Mouse (Mus musculus) limb, embryonic 15.5 days (tissue): Measurements from ENCODE around the gene Hnrnpa1. TPM values are rescaled to one million over a fixed set of nuclear protein-coding genes. Genes with fewer than 3 reads are reported as not detected.
"Not testable (repeated sequence)": the region's sequence is repeated elsewhere in the genome, so short reads cannot be mapped to it uniquely, and the experiment has no call there.

Source experiments
- ATAC-seq: fragments of 200-750 bp; cut with Nextera tagmentation; 2 replicates; pipeline ENCODE4 v1.8.0; 2017; ENCODE audit warnings: low read depth, moderate TSS enrichment; ENCODE audit not compliant: insufficient number of reproducible peaks, low FRiP score, low TSS enrichment
- H3K27ac ChIP-seq: fragments of 300-500 bp; sonication (generic); 2 replicates; pipeline ENCODE4 v1.5.1; 2015; ENCODE audit warnings: moderate library complexity, mild to moderate bottlenecking, inconsistent platforms
- H3K27me3 ChIP-seq: fragments of 300-500 bp; sonication (generic); 2 replicates; pipeline ENCODE4 v1.6.1; 2015; ENCODE audit warnings: inconsistent platforms
- H3K36me3 ChIP-seq: fragments of 300-500 bp; sonication (generic); 2 replicates; pipeline ENCODE4 v1.6.1; 2015; ENCODE audit warnings: inconsistent platforms
- H3K4me1 ChIP-seq: fragments of 300-500 bp; sonication (generic); 2 replicates; pipeline ENCODE4 v1.6.1; 2015; ENCODE audit warnings: inconsistent platforms
- H3K4me2 ChIP-seq: fragments of 300-500 bp; sonication (generic); 2 replicates; pipeline ENCODE4 v1.6.1; 2015; ENCODE audit warnings: mild to moderate bottlenecking, inconsistent platforms
- H3K4me3 ChIP-seq: fragments of 300-500 bp; sonication (generic); 2 replicates; pipeline ENCODE4 v1.5.1; 2015; ENCODE audit warnings: mild to moderate bottlenecking, inconsistent platforms
- H3K9ac ChIP-seq: fragments of 300-500 bp; sonication (generic); 2 replicates; pipeline ENCODE4 v1.6.1; 2015; ENCODE audit warnings: inconsistent platforms
- H3K9me3 ChIP-seq: fragments of 300-500 bp; sonication (generic); 2 replicates; pipeline ENCODE4 v1.6.1; 2016; ENCODE audit warnings: inconsistent platforms
- WGBS: fragments of 180-500 bp; shearing (Covaris S2); methylation state at CpG from one replicate; pipeline ENCODE4 v1.1.7; 2015; 5-methylcytosine and 5-hydroxymethylcytosine counted together
- polyA plus RNA-seq: library from polyadenylated mRNA; unstranded; fragments of >200 nt; fragmentation: Nextera tagmentation; extraction: Ambion mirVana; gene quantifications from 2 replicates; pipeline ENCODE4 v1.2.1, GENCODE M21; 2015

The Hnrnpa1 gene
- polyA plus RNA-seq, 1 experiment from 2014 or later: 673 TPM

DNA sequence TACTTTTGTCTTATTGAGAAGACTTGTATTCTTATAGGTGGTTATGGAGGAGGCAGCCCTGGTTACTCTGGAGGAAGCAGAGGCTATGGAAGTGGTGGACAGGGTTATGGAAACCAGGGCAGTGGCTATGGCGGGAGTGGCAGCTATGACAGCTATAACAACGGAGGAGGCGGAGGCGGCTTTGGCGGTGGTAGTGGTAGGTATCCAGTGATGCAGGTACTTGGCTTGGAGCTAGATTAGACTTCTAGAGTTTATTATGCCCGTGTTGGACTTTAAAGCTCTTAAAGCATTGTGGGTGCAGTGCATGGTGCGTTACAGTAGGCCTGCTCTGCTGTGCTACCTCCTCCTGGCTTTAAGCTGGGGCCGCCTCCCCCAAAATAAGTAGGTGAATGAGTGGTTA is 2.7 kb downstream of the Hnrnpa1 start:
- no peak for ATAC-seq

DNA sequence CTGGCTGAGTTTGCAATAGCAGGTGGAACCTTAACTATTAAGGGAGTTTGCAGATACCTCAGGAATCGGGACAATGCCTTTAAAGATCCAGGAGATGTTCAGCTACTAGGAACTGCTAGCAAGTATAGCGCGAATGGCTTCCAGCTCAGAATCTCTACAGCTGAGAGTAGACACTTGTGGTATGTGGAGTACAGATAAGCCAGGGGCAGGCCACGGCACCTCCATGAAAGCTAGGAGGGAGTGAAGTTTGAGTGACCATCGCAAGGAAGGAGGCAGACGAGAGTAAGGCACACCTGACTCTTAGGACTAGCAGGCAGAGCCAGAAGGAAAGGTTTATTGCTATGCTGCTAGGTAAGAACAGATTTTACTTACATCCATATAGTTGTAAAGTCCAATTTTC is 5.4 kb downstream of the Hnrnpa1 start:
- no peak for ATAC-seq
- Histone ChIP-seq H3K27ac (no peak overlapping the region; the same call in 1 of the 2 replicates), H3K9ac (no peak overlapping the region), H3K9me3 (no peaks in the 10 kb centered on the region), H3K36me3 (peaks cover 69% of the 10 kb centered on the region), H3K4me1 (peaks cover 26% of the 10 kb centered on the region), H3K4me3 (no peak overlapping the region), H3K4me2 (no peak overlapping the region), H3K27me3 (no peaks in the 10 kb centered on the region)
- 75% methylated on average over 6 of the region's 6 CpGs for WGBS

More for the DNA sequence above, 2.7 kb downstream of the Hnrnpa1 start:
- H3K4me1 ChIP-seq: peaks cover 28% of the 10 kb centered on the region
- H3K27ac ChIP-seq: no peak overlapping the region
- no peaks in the 10 kb centered on the region for H3K9me3 ChIP-seq
- H3K36me3 ChIP-seq: peaks cover 53% of the 10 kb centered on the region
- peak overlapping the region; percentile 65 for H3K4me3 ChIP-seq
- 62% methylated on average over 8 of the region's 8 CpGs for WGBS
- H3K4me2 ChIP-seq: peak overlapping the region; percentile 67
- no peaks in the 10 kb centered on the region for H3K27me3 ChIP-seq
- H3K9ac ChIP-seq: no peak overlapping the region

DNA sequence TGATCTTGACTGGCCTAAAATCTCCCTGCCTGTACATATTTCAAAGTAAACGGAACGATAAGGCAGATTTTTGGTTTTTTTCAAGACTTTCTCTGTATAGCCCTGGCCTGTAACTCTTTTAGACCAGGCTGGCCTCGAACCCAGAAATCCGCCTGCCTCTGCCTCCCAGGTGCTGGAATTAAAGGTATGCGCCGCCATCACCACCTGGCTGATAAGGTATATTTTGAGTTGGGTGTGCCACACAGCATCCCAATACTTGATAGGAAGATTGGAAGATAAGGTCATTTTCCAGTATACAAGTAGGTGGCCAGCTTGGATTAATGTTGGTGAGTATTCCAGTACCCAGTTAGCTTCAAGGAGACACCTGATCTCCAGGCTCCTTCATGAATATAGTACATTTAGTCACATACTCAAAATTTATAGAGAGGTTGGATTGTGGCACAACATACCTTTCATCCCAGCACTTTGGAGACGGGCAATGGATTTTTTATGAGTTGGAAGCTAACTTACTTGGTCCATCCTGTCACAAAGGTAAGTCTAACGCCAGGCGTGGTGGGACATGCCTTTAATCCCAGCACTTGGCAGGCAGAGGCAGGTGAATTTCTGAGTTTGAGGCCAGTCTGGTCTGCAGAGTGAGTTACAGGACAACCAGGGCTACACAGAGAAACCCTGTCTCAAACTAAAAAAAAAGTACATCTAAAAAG is 7.0 kb downstream of the Hnrnpa1 start:
- peaks cover 63% of the 10 kb centered on the region for H3K36me3 ChIP-seq
- 86% methylated on average over 9 of the region's 9 CpGs for WGBS
- H3K4me3 ChIP-seq: no peak overlapping the region
- H3K4me2 ChIP-seq: no peak overlapping the region
- H3K4me1 ChIP-seq: peaks cover 17% of the 10 kb centered on the region
- no peak overlapping the region for H3K27ac ChIP-seq
- no peaks in the 10 kb centered on the region for H3K9me3 ChIP-seq
- H3K27me3 ChIP-seq: no peaks in the 10 kb centered on the region
- no peak overlapping the region for H3K9ac ChIP-seq
- no peak for ATAC-seq

DNA sequence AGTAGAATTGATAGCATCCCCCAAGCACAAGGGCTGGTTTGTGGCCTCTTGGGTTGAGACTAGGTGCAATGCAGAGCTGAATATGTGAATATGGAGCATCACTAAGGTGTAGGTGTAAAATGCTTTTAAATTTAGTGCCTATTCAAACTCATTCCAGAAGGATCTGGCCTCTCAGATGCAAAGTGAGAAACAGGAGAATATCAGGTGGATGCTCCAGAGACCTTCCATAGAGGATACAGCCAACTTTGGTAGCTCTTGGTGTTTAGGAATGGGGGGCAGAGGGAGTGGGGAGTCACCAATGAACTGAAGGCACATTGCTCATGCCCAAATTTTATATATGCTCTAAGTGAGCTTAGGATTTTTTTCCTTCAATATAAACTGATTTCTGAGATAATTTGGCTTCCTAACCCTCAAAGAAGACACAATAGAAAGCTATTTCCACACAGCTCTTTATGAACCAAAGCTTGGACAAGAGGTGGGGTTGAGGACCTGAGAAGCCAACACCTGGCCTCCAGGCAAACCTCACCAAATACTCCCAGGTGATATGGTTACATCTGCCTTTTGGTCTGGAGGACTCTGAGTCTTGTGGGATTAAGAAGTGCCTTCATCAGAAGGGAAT is 7.7 kb downstream of the Hnrnpa1 start:
- no peak for ATAC-seq
- no peak overlapping the region for H3K4me2 ChIP-seq
- H3K27ac ChIP-seq: no peak overlapping the region; the same call in 1 of the 2 replicates
- H3K9ac ChIP-seq: no peak overlapping the region
- peaks cover 57% of the 10 kb centered on the region for H3K36me3 ChIP-seq
- H3K4me3 ChIP-seq: no peak overlapping the region
- peaks cover 11% of the 10 kb centered on the region for H3K4me1 ChIP-seq
- H3K27me3 ChIP-seq: no peaks in the 10 kb centered on the region
- H3K9me3 ChIP-seq: no peaks in the 10 kb centered on the region

DNA sequence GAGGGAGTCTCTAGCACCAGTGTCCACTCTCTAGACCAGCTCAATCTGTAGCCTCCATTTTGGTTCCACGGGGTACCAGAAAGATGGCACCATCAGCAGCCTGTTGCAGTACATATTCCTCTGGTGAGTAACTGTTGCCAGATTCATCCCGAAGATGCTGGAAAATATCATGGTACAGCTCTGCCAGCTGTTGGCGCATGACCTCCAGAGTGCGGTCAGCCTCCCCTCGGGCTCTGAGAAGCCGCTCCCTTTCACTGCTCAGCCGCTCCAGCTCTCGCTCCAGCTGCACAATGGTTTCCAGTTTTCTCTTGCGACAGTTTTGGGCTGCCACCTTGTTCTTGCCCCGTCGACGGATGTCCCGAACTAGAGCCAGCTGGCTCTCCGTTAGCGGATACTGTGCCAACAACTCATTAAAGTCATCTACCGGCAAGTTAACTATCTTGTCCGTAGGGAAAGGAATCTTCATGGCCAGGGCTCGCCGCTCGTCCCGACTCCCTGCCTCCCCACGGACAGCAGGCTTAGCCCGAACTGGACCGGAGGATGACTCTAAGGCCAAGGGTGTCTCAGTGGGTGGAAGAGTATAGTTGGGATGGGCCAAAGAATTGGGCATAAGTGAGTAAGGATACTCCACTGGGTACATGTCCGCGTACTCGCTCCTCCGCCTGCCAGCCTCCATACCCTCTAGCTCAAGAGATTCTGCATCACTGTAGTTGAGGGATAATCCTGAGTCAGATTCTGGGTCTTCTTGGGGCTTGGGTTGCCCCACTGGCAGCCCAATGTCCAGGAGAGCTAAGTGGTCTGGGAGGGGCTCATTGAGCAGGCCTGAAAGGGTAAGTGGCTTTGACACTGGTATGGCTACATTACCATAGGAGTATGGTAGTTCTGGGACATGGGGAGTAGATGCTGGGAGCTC is 8.4 kb downstream of the Hnrnpa1 start:
- H3K4me3 ChIP-seq: no peak overlapping the region
- peaks cover 5% of the 10 kb centered on the region for H3K4me1 ChIP-seq
- 80% methylated on average over 28 of the region's 28 CpGs for WGBS
- no peaks in the 10 kb centered on the region for H3K27me3 ChIP-seq
- ATAC-seq: peak; percentile 25; the same call in 1 of the 2 replicates
- no peak overlapping the region; the same call in 1 of the 2 replicates for H3K27ac ChIP-seq
- no peak overlapping the region for H3K4me2 ChIP-seq
- H3K9ac ChIP-seq: no peak overlapping the region
- H3K36me3 ChIP-seq: peaks cover 49% of the 10 kb centered on the region
- no peaks in the 10 kb centered on the region for H3K9me3 ChIP-seq

DNA sequence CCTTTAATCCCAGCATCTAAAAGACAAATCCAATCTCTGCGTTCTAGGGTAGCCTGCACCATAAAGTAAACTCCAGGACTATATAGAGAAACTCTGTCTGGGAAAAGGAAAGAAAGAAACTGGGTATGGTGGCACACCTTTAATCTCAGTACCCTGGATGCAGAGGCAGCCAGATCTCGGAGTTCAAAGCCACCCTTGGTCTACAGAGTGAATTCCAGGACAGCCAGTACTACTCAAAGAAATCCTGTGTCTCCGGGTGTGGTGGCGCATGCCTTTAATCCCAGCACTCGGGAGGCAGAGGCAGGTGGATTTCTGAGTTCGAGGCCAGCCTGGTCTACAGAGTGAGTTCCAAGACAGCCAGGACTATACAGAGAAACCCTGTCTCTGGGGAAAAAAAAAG is 9.3 kb downstream of the Hnrnpa1 start:
- not testable (repeated sequence) for H3K27me3 ChIP-seq, H3K4me1 ChIP-seq, H3K9me3 ChIP-seq, H3K4me2 ChIP-seq, H3K4me3 ChIP-seq, ATAC-seq, H3K9ac ChIP-seq, H3K27ac ChIP-seq
- WGBS: 82% methylated on average over 6 of the region's 6 CpGs
- H3K36me3 ChIP-seq: peaks cover 45% of the 10 kb centered on the region

DNA sequence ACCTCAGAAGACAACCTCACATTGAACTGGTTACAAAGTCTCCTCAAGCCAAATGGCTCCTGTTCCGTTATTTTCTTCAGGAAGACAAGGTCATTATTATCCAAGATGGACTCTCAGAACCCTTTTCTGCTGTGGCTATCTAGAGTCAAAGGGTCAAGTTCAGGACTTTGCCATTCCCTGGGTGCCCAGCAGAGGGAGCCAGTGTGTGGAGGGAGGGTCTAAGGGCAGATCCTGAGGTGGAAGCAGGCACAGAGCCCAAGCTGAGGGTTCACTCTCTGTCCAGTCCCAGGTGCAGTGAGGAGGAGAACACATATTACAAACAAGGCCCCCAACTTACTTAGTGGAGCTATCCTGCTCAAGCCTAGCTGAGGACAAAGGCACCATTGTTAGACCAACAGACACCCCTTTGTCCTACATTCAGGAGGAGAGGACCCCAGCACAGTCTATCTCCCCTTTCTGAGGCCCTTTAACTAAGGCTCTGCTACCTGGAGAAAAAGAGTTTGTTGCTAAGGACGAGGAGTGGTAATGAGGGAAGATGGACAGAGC is 10.0 kb downstream of the Hnrnpa1 start:
- no peak overlapping the region for H3K9ac ChIP-seq
- WGBS: 33% methylated on average over 2 of the region's 2 CpGs
- H3K36me3 ChIP-seq: peaks cover 41% of the 10 kb centered on the region
- H3K27ac ChIP-seq: peak overlapping the region; percentile 48
- H3K4me1 ChIP-seq: peaks cover 10% of the 10 kb centered on the region
- no peak for ATAC-seq
- H3K9me3 ChIP-seq: no peaks in the 10 kb centered on the region
- H3K27me3 ChIP-seq: no peaks in the 10 kb centered on the region
- no peak overlapping the region for H3K4me3 ChIP-seq
- H3K4me2 ChIP-seq: no peak overlapping the region

DNA sequence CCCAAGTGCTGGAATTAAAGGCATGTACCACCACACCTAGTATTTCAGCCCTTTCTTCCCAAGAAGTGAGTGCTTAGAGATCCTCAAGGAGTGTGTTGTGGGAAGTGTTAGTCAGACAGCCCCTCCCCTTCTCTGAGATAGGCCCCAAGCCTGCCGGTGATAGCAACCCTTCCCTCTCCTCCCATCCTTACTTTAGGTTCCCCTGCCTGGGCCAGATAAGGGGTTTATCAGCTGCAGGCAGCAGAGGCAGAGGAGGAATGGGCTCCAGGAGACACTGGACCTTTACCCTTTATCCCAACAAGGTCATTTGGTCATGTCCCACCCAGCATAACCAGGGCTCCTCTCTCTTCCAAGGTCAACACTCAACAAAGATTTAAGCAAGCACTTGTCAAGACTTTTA is 11.4 kb downstream of the Hnrnpa1 start:
- Histone ChIP-seq H3K9ac (no peak overlapping the region), H3K27me3 (no peaks in the 10 kb centered on the region), H3K4me1 (peaks cover 12% of the 10 kb centered on the region), H3K4me2 (no peak overlapping the region), H3K9me3 (no peaks in the 10 kb centered on the region), H3K36me3 (peaks cover 29% of the 10 kb centered on the region), H3K4me3 (no peak overlapping the region), H3K27ac (no peak overlapping the region)
- ATAC-seq: no peak
- 69% methylated on average over 1 of the region's 1 CpGs for WGBS

DNA sequence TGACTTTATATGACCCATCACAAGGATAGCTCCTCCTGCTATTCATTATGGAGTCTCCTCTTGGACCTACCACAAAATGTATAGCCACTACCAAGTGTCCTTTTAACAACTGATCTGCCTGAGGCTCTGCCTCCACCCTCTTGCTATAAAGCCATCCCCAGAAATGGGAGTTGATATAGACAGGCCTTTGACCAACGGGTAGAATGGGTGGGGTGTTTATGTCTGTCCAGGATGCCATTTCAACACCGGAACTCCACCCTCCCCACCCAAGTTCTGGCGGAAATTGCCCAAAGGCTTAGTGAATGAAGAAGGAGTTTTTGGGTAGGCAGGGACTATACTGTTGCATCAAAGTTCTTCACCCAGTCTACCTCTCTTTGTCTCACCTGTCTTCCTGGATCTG is 12.4 kb downstream of the Hnrnpa1 start:
- H3K9me3 ChIP-seq: no peaks in the 10 kb centered on the region
- no peak overlapping the region for H3K4me3 ChIP-seq
- 79% methylated on average over 3 of the region's 3 CpGs for WGBS
- peaks cover 12% of the 10 kb centered on the region for H3K4me1 ChIP-seq
- H3K27ac ChIP-seq: no peak overlapping the region
- H3K9ac ChIP-seq: no peak overlapping the region
- H3K27me3 ChIP-seq: no peaks in the 10 kb centered on the region
- peaks cover 18% of the 10 kb centered on the region for H3K36me3 ChIP-seq
- no peak for ATAC-seq
- H3K4me2 ChIP-seq: no peak overlapping the region

DNA sequence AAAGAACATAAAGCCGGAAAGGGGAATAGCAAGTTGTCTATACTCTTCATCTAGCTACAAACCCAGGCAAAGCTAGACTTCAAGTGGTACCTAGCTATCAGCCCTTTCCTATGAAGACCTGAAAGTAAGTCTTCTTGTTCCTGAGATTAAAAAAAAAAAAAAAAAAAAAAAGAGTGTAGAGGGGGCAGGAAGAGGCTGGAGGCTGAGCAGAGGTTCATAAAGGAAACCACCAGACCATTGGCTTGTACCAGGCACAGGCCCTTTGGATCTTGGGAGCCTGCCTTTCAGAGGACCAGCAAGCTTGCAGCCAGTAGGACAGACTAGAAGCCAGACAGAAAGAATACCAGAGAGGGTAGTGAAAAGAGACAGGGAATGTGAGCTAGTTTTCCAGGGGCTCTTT is 13.1 kb downstream of the Hnrnpa1 start:
- Histone ChIP-seq H3K9ac (no peak overlapping the region), H3K36me3 (peaks cover 11% of the 10 kb centered on the region), H3K4me2 (no peak overlapping the region), H3K27ac (no peak overlapping the region), H3K4me1 (peaks cover 15% of the 10 kb centered on the region), H3K4me3 (no peak overlapping the region), H3K9me3 (no peaks in the 10 kb centered on the region), H3K27me3 (no peaks in the 10 kb centered on the region; the same call in 1 of the 2 replicates)
- no peak for ATAC-seq
- WGBS: 91% methylated on average over 1 of the region's 1 CpGs

DNA sequence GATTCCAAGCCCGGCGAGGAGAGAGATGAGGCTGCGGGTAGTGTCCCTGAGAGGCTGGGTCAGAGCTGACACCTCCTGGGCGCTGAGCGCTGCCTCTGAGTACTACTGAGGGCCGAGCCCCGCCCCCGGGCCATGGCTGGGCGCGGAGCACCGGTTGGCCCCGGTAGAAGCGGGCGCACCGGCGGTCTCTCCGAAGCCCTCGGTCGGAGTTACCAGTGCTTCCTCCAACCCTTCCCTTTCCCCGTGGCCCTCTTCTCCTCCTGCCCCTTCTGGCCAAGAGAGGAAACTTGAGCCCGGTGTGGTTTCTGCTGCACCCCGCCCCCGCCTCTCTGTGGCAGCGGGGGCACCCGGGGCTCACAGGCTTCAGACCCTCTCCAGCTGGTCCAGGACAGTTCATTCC is 14.9 kb downstream of the Hnrnpa1 start:
- Histone ChIP-seq H3K4me2 (peak overlapping the region; percentile 80), H3K36me3 (no peaks in the 10 kb centered on the region), H3K4me3 (peak overlapping the region; percentile 36), H3K9ac (peak overlapping the region; percentile 31), H3K4me1 (peaks cover 19% of the 10 kb centered on the region), H3K27me3 (no peaks in the 10 kb centered on the region; the same call in 1 of the 2 replicates), H3K9me3 (no peaks in the 10 kb centered on the region), H3K27ac (no peak overlapping the region)
- peak; percentile 31; the same call in 1 of the 2 replicates for ATAC-seq
- under 1% methylated on average over 23 of the region's 25 CpGs for WGBS
